ENCODE assay signal across 21 mouse cellular contexts in the genomic region with DNA sequence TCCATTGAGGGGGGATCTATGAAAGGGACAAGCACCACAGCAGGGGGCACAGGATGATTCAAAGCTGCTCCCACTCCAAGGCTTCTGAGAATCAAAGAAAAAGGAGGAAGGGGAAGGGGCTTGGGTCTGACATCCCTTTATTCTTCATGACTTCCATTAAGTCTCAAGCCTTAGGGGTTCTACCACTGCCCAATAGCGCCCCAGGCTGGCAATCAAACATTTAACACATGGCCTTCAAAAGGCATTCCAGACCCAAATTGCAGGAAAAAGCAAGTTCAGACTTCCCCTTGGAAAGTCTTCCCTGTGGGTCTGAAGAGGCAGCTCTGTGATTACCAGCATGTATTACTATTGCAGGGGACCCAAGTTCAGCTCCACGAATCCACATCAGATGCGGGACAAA.
DNase-seq lines count a peak whose midpoint lies in the region; ATAC-seq and TF ChIP-seq lines count a peak whose summit lies in the region.
"Had no signal": no experiment of that assay in that cellular context is flagged by ENCODE, and none has a peak within 500 bp of the region (broad histone marks: within the 10 kb centered on the region; RNA-seq: fewer than 3 reads in every experiment).

No protein-coding gene starts in this region.

- H3K79me2 ChIP-seq in CH12.LX (replicated peaks; ENCODE audit: control insufficient read depth, extremely low read depth, insufficient read depth, poor library complexity, severe bottlenecking), result no peaks in the 10 kb centered on the region

- 71% methylated on average over 3 of the region's 3 CpGs for WGBS in kidney, embryonic 15.5 days

- H3K4me1 ChIP-seq in kidney, embryonic 15.5 days, result 0 out of 2 replicates have a peak, but pooled peaks cover 10% of the 10 kb centered on the region
- peaks cover 0 to 16% of the 10 kb centered on the region in 2 experiments; a peak in 2 of 4 replicates for H3K4me1 ChIP-seq in CH12.LX (ENCODE audit: control insufficient read depth in 1 of 2, insufficient read depth in 2 of 2)
- H3K4me1 ChIP-seq: forebrain, embryonic 13.5 days; hindbrain, embryonic 10.5 days; limb, embryonic 12.5 days; liver, embryonic 13.5 days; lung, embryonic 15.5 days; midbrain, embryonic 13.5 days; neural tube, embryonic 13.5 days had no signal

- TF ChIP-seq POLR2A in CH12.LX (IDR thresholded peaks at IDR 0.05; ENCODE audit: low read depth, low read length), result no peak

- peak; percentile 31; the same call in 1 of the 2 replicates for TF ChIP-seq CTCF in gastrocnemius, adult 2 months (IDR thresholded peaks at IDR 0.05)
- TF ChIP-seq CTCF in CH12.LX (conservative IDR thresholded peaks at IDR 0.05 in 1 of 2, IDR thresholded peaks at IDR 0.05 in 1 of 2; ENCODE audit: low read depth in 2 of 2, low read length in 2 of 2), result peak in 1 of 2 experiments; percentile 30; a peak in 2 of 4 replicates

- no peaks in the 10 kb centered on the region for H3K27me3 ChIP-seq in kidney, embryonic 15.5 days
- H3K27me3 ChIP-seq in CH12.LX (replicated peaks), result no peaks in the 10 kb centered on the region
- H3K27me3 ChIP-seq: forebrain, embryonic 13.5 days; limb, embryonic 12.5 days; liver, embryonic 13.5 days; lung, embryonic 15.5 days; midbrain, embryonic 13.5 days; neural tube, embryonic 13.5 days; Patski had no signal

- peak; percentile 24 for TF ChIP-seq RAD21 in CH12.LX (IDR thresholded peaks at IDR 0.05; ENCODE audit: low read depth, low read length)

- no peak for ATAC-seq in kidney, embryonic 15.5 days (replicated peaks; ENCODE audit: low FRiP score)
- ATAC-seq in frontal cortex, adult (ENCODE audit: low TSS enrichment), result no peak
- ATAC-seq: activated CD4-positive, CD25-positive, alpha-beta regulatory T cell, adult 4 months; forebrain, embryonic 13.5 days; midbrain, embryonic 13.5 days; Patski had no signal

- no peak for DNase-seq in gastrocnemius, adult 2 months
- DNase-seq in gastrocnemius, adult 18-20 months (ENCODE audit: low spot score), result no peak
- peak; percentile 17 for DNase-seq in kidney, postnatal 10 days
- DNase-seq in CH12.LX (ENCODE audit: extremely low read depth), result no peak
- peak; percentile 8 for DNase-seq in forelimb bud, embryonic 11.5 days (ENCODE audit: low read depth, low spot score)
- DNase-seq in thymus, adult 18-20 months, result no peak
- DNase-seq: B cell, adult 2 months; cerebellum, adult 8-10 months; gastrocnemius, postnatal 36 days; liver, embryonic 13.5 days; right cerebral cortex, postnatal 14 days had no signal

- H3K4me2 ChIP-seq in kidney, embryonic 15.5 days, result no peak overlapping the region
- no peak overlapping the region for H3K4me2 ChIP-seq in CH12.LX (ENCODE audit: insufficient read depth, low read depth, poor library complexity, severe bottlenecking)
- H3K4me2 ChIP-seq: forebrain, embryonic 13.5 days; limb, embryonic 12.5 days; liver, embryonic 13.5 days; lung, embryonic 15.5 days; midbrain, embryonic 13.5 days; neural tube, embryonic 13.5 days had no signal

- intact Hi-C loops in gastrocnemius, adult 2 months (cut with DNase I), result no loop called here

- no peak overlapping the region; the same call in 1 of the 2 replicates for H3K4me3 ChIP-seq in gastrocnemius, adult 2 months
- H3K4me3 ChIP-seq in kidney, embryonic 15.5 days (replicated peaks), result no peak overlapping the region
- no peak overlapping the region for H3K4me3 ChIP-seq in CH12.LX (replicated peaks in 1 of 3; ENCODE audit: low read depth in 2 of 3, low read length in 2 of 3, poor library complexity in 1 of 3)
- H3K4me3 ChIP-seq: forebrain, embryonic 13.5 days; hindbrain, embryonic 10.5 days; limb, embryonic 12.5 days; liver, embryonic 13.5 days; lung, embryonic 15.5 days; midbrain, embryonic 13.5 days; neural tube, embryonic 13.5 days had no signal

- no peak overlapping the region for H3K9ac ChIP-seq in kidney, embryonic 15.5 days
- H3K9ac ChIP-seq in CH12.LX (ENCODE audit: insufficient read depth, low read depth), result no peak overlapping the region
- H3K9ac ChIP-seq: forebrain, embryonic 13.5 days; limb, embryonic 12.5 days; liver, embryonic 13.5 days; lung, embryonic 15.5 days; midbrain, embryonic 13.5 days; neural tube, embryonic 13.5 days had no signal

- H3K9me3 ChIP-seq in kidney, embryonic 15.5 days (replicated peaks), result no peaks in the 10 kb centered on the region
- H3K9me3 ChIP-seq in CH12.LX (replicated peaks; ENCODE audit: low read length), result no peaks in the 10 kb centered on the region
- H3K9me3 ChIP-seq: forebrain, embryonic 13.5 days; hindbrain, embryonic 10.5 days; limb, embryonic 12.5 days; liver, embryonic 13.5 days; lung, embryonic 15.5 days; midbrain, embryonic 13.5 days; neural tube, embryonic 13.5 days had no signal

- H3K27ac ChIP-seq in gastrocnemius, adult 2 months, result no peak overlapping the region
- H3K27ac ChIP-seq in kidney, embryonic 15.5 days, result no peak overlapping the region
- no peak overlapping the region for H3K27ac ChIP-seq in CH12.LX (ENCODE audit: insufficient read depth, low read depth)
- H3K27ac ChIP-seq: forebrain, embryonic 13.5 days; hindbrain, embryonic 10.5 days; limb, embryonic 12.5 days; liver, embryonic 13.5 days; lung, embryonic 15.5 days; midbrain, embryonic 13.5 days; neural tube, embryonic 13.5 days had no signal

- H3K36me3 ChIP-seq in kidney, embryonic 15.5 days, result no peaks in the 10 kb centered on the region
- no peaks in the 10 kb centered on the region for H3K36me3 ChIP-seq in CH12.LX (replicated peaks in 1 of 2; ENCODE audit: control insufficient read depth in 1 of 2, insufficient read depth in 1 of 2, low read length in 1 of 2)
- H3K36me3 ChIP-seq: hindbrain, embryonic 10.5 days; limb, embryonic 12.5 days; liver, embryonic 13.5 days; lung, embryonic 15.5 days; midbrain, embryonic 13.5 days; neural tube, embryonic 13.5 days had no signal

- dilution Hi-C loops in CH12.LX (cut with MboI; ENCODE audit: extremely low pct_ligation_motif_present, extremely low pct_unique_long_range_greater_than_20kb, low sequenced_read_pairs), result no loop called here

- in situ Hi-C loops in CH12.LX (cut with MboI; ENCODE audit: low pct_ligation_motif_present, low pct_unique_long_range_greater_than_20kb, low sequenced_read_pairs), result loop anchor here (25.0 kb wide), 1 partner anchor 304 kb away; no protein-coding TSS in a partner anchor

- no peak for TF ChIP-seq EP300 in CH12.LX (IDR thresholded peaks at IDR 0.05; ENCODE audit: low read length)

TF ChIP-seq in CH12.LX, 34 proteins besides CTCF, POLR2A, EP300 and RAD21:
- TF ChIP-seq UBTF (IDR thresholded peaks at IDR 0.05; ENCODE audit: low read depth, low read length), result no peak
- peak; percentile 39 for TF ChIP-seq SMC3 (IDR thresholded peaks at IDR 0.05; ENCODE audit: low read depth, low read length)

Comparison
In these comparisons a context has a peak if more than half of its experiments do, and no peak if none do; other contexts are left out.
1. DNase-seq: peak in kidney, postnatal 10 days (single experiment) and forelimb bud, embryonic 11.5 days (single experiment); none in gastrocnemius, adult 2 months (single experiment), gastrocnemius, adult 18-20 months (single experiment), CH12.LX (single experiment) and thymus, adult 18-20 months (0 of 2).